20 mouse cellular contexts compared by ENCODE assay signal in genomic region chr19:56395183-56395935, GRCm38 (mm10). TPM values are rescaled to one million over a fixed set of nuclear protein-coding genes. Genes with fewer than 3 reads are reported as not detected.
DNase-seq lines count a peak whose midpoint lies in the region; ATAC-seq lines count a peak whose summit lies in the region.
"Had no signal": no experiment of that assay in that cellular context is flagged by ENCODE, and none has a peak within 500 bp of the region (broad histone marks: within the 10 kb centered on the region; RNA-seq: fewer than 3 reads in every experiment).

No protein-coding gene starts in this region.

- peak overlapping the region; percentile 67; the same call in 1 of the 2 replicates for H3K27ac ChIP-seq in heart, embryonic 10.5 days
- no peak overlapping the region for H3K27ac ChIP-seq in heart, embryonic 12.5 days (ENCODE audit: poor library complexity, severe bottlenecking)
- peak overlapping the region; percentile 39; the same call in 1 of the 2 replicates for H3K27ac ChIP-seq in liver, embryonic 15.5 days (replicated peaks)
- H3K27ac ChIP-seq: embryonic facial prominence, embryonic 13.5 days; forebrain, embryonic 13.5 days; hindbrain, embryonic 15.5 days had no signal

- DNase-seq in heart, embryonic 10.5 days (ENCODE audit: low spot score) = no peak
- DNase-seq in ZHBTc4 (ENCODE audit: low read depth, low spot score) = peak; percentile 29
- DNase-seq in adrenal gland, postnatal 14 days = no peak
- DNase-seq: adrenal gland, postnatal 25 days; cerebellum, adult 18-20 months; cerebellum, adult 9-11 months; cerebellum, postnatal 36 days; forebrain, postnatal 0 days; gastrocnemius, postnatal 14 days; heart, postnatal 36 days had no signal

- 78% methylated on average over 16 of the region's 16 CpGs for WGBS in heart, embryonic 10.5 days
- 77% methylated on average over 16 of the region's 16 CpGs for WGBS in heart, embryonic 12.5 days
- 66% methylated on average over 16 of the region's 16 CpGs for WGBS in liver, embryonic 15.5 days (ENCODE audit: insufficient replicate concordance)

- H3K27me3 ChIP-seq in heart, embryonic 10.5 days (ENCODE audit: insufficient read depth, poor library complexity, severe bottlenecking) = peaks cover 13% of the 10 kb centered on the region
- peaks cover 4% of the 10 kb centered on the region; the same call in 1 of the 2 replicates for H3K27me3 ChIP-seq in heart, embryonic 12.5 days (replicated peaks)
- no peaks in the 10 kb centered on the region for H3K27me3 ChIP-seq in megakaryocyte, embryonic 14.5 days (replicated peaks)
- H3K27me3 ChIP-seq in liver, embryonic 15.5 days = no peaks in the 10 kb centered on the region

- no peak overlapping the region for H3K4me3 ChIP-seq in heart, embryonic 10.5 days
- no peak overlapping the region for H3K4me3 ChIP-seq in heart, embryonic 12.5 days
- peak overlapping the region; percentile 19 for H3K4me3 ChIP-seq in megakaryocyte, embryonic 14.5 days (replicated peaks)
- H3K4me3 ChIP-seq in liver, embryonic 15.5 days (replicated peaks) = no peak overlapping the region
- H3K4me3 ChIP-seq: embryonic facial prominence, embryonic 13.5 days; forebrain, embryonic 13.5 days had no signal

- peaks cover 68% of the 10 kb centered on the region for H3K4me1 ChIP-seq in heart, embryonic 10.5 days
- peaks cover 45% of the 10 kb centered on the region for H3K4me1 ChIP-seq in heart, embryonic 12.5 days (replicated peaks)
- peaks cover 93% of the 10 kb centered on the region for H3K4me1 ChIP-seq in megakaryocyte, embryonic 14.5 days
- peaks cover 94% of the 10 kb centered on the region for H3K4me1 ChIP-seq in liver, embryonic 15.5 days (replicated peaks)

- no peak for ATAC-seq in heart, embryonic 12.5 days (ENCODE audit: insufficient number of reproducible peaks, low FRiP score)
- no peak for ATAC-seq in megakaryocyte, adult 5-6 weeks (ENCODE audit: poor library complexity, severe bottlenecking)
- no peak for ATAC-seq in liver, embryonic 15.5 days (ENCODE audit: insufficient read depth)
- ATAC-seq in erythroblast, adult 5-6 weeks (replicated peaks; ENCODE audit: low FRiP score, poor library complexity, severe bottlenecking) = no peak
- ATAC-seq: forebrain, embryonic 13.5 days; forebrain, postnatal 0 days had no signal

- no peaks in the 10 kb centered on the region for H3K9me3 ChIP-seq in heart, embryonic 10.5 days
- no peaks in the 10 kb centered on the region for H3K9me3 ChIP-seq in heart, embryonic 12.5 days (replicated peaks)
- no peaks in the 10 kb centered on the region for H3K9me3 ChIP-seq in megakaryocyte, embryonic 14.5 days
- no peaks in the 10 kb centered on the region for H3K9me3 ChIP-seq in liver, embryonic 15.5 days (replicated peaks)
- H3K9me3 ChIP-seq: embryonic facial prominence, embryonic 13.5 days; forebrain, embryonic 13.5 days; hindbrain, embryonic 15.5 days had no signal

- no peak overlapping the region for H3K4me2 ChIP-seq in heart, embryonic 12.5 days
- H3K4me2 ChIP-seq in liver, embryonic 15.5 days = no peak overlapping the region

- no peaks in the 10 kb centered on the region for H3K36me3 ChIP-seq in heart, embryonic 10.5 days
- peaks cover 3% of the 10 kb centered on the region; the same call in 1 of the 2 replicates for H3K36me3 ChIP-seq in heart, embryonic 12.5 days
- H3K36me3 ChIP-seq in megakaryocyte, embryonic 14.5 days (replicated peaks; ENCODE audit: low read length) = peaks cover 7% of the 10 kb centered on the region
- H3K36me3 ChIP-seq in liver, embryonic 15.5 days (replicated peaks) = no peaks in the 10 kb centered on the region
- H3K36me3 ChIP-seq: embryonic facial prominence, embryonic 13.5 days; hindbrain, embryonic 15.5 days had no signal

- H3K9ac ChIP-seq in heart, embryonic 12.5 days = no peak overlapping the region
- no peak overlapping the region for H3K9ac ChIP-seq in liver, embryonic 15.5 days
- H3K9ac ChIP-seq: forebrain, postnatal 0 days; hindbrain, embryonic 15.5 days had no signal

RNA-seq across cellular contexts. Expression of gene Casp7, which starts 1.6 kb away (rescaled TPM):
- polyA plus RNA-seq in heart, embryonic 10.5 days (2016; fragmentation: Nextera tagmentation; extraction: Ambion mirVana) = 25.1 and 31.6 TPM in 2 replicates
- 31.6 and 33.9 TPM in 2 replicates for polyA plus RNA-seq in heart, embryonic 12.5 days (2016; fragmentation: Nextera tagmentation; extraction: Ambion mirVana)
- 2.5 and 2.6 TPM in 2 replicates for polyA plus RNA-seq in megakaryocyte, embryonic 14.5 days (2012; ENCODE audit: insufficient read depth, low replicate concordance)
- 35.8 and 41.4 TPM in 2 replicates for total RNA-seq in megakaryocyte, adult 5-6 weeks (2015)
- 30.3 and 31.4 TPM in 2 replicates for total RNA-seq in megakaryocyte, adult 5-6 weeks (2017)
- 12.7 and 13.0 TPM in 2 replicates for polyA plus RNA-seq in liver, embryonic 15.5 days (2015; fragmentation: Nextera tagmentation; extraction: Ambion mirVana)
- 14.8 and 17.6 TPM in 2 replicates for total RNA-seq in erythroblast, adult 5-6 weeks (2015; ENCODE audit: low replicate concordance)
- total RNA-seq in erythroblast, adult 5-6 weeks (2017; ENCODE audit: low replicate concordance) = 15.0 and 17.6 TPM in 2 replicates
- 13.7 and 15.7 TPM in 2 replicates for total RNA-seq in adrenal gland, postnatal 14 days (2021)

RNA-seq across cellular contexts. Expression of gene Nrap, which starts 5.5 kb away (rescaled TPM):
- 3.4 and 11.9 TPM in 2 replicates for polyA plus RNA-seq in heart, embryonic 10.5 days (2016; fragmentation: Nextera tagmentation; extraction: Ambion mirVana)
- polyA plus RNA-seq in heart, embryonic 12.5 days (2016; fragmentation: Nextera tagmentation; extraction: Ambion mirVana) = 23.2 and 26.3 TPM in 2 replicates
- polyA plus RNA-seq in megakaryocyte, embryonic 14.5 days (2012; ENCODE audit: insufficient read depth, low replicate concordance) = not detected in 2 replicates
- total RNA-seq in megakaryocyte, adult 5-6 weeks (2015) = 0.02 TPM in 1 of 2 replicates, not detected in the other
- 0.04 and 0.12 TPM in 2 replicates for total RNA-seq in megakaryocyte, adult 5-6 weeks (2017)
- polyA plus RNA-seq in liver, embryonic 15.5 days (2015; fragmentation: Nextera tagmentation; extraction: Ambion mirVana) = 0.28 and 0.47 TPM in 2 replicates
- total RNA-seq in erythroblast, adult 5-6 weeks (2015; ENCODE audit: low replicate concordance) = not detected in 2 replicates
- 0.51 TPM in 1 of 2 replicates, not detected in the other for total RNA-seq in erythroblast, adult 5-6 weeks (2017; ENCODE audit: low replicate concordance)
- total RNA-seq in adrenal gland, postnatal 14 days (2021) = 0.11 TPM in 2 replicates
- polyA plus RNA-seq: activated CD4-positive, CD25-positive, alpha-beta regulatory T cell, adult 4 months; inflammation-experienced regulatory T-cells, adult 6 months had no signal
